Mouse (Mus musculus) lung, postnatal 0 days (tissue): Measurements from ENCODE around the gene Cyp2s1. TPM values are rescaled to one million over a fixed set of nuclear protein-coding genes. Genes with fewer than 3 reads are reported as not detected.

ENCODE experiments used
- ATAC-seq: fragments of 200-750 bp; cut with Nextera tagmentation; 2 replicates; pipeline ENCODE4 v1.8.0; 2017; ENCODE audit warnings: moderate library complexity
- DNase-seq: peaks from one replicate; pipeline ENCODE4 v3.0.0-alpha.2; 2016; ENCODE audit warnings: low spot score
- H3K27ac ChIP-seq: fragments of 300-500 bp; sonication (generic); 2 replicates; pipeline ENCODE4 v1.5.1; 2014; ENCODE audit warnings: antibody characterized with exemption, mild to moderate bottlenecking, low read length, mixed read lengths
- H3K27me3 ChIP-seq: fragments of 300-500 bp; sonication (generic); replicated peaks from 2 replicates; pipeline ENCODE4 v1.6.1; 2014; ENCODE audit warnings: low read length, mixed read lengths; ENCODE audit not compliant: insufficient read depth
- H3K36me3 ChIP-seq: fragments of 300-500 bp; sonication (generic); 2 replicates; pipeline ENCODE4 v1.6.1; 2014; ENCODE audit warnings: low read length, mixed read lengths; ENCODE audit not compliant: insufficient read depth
- H3K4me1 ChIP-seq: fragments of 300-500 bp; sonication (generic); 2 replicates; pipeline ENCODE4 v1.6.1; 2014; ENCODE audit warnings: antibody characterized with exemption, low read depth, low read length, mixed read lengths; ENCODE audit not compliant: insufficient read depth
- H3K4me2 ChIP-seq: fragments of 300-500 bp; sonication (generic); replicated peaks from 2 replicates; pipeline ENCODE4 v1.6.1; 2014; ENCODE audit warnings: low read depth, mild to moderate bottlenecking, low read length, moderate library complexity, mixed read lengths
- H3K4me3 ChIP-seq: fragments of 300-500 bp; sonication (generic); 2 replicates; pipeline ENCODE4 v1.5.1; 2014; ENCODE audit warnings: low read depth, low read length
- H3K9ac ChIP-seq: fragments of 300-500 bp; sonication (generic); replicated peaks from 2 replicates; pipeline ENCODE4 v1.6.1; 2014; ENCODE audit warnings: low read depth, mild to moderate bottlenecking
- H3K9me3 ChIP-seq: fragments of 300-500 bp; sonication (generic); 2 replicates; pipeline ENCODE4 v1.6.1; 2016; ENCODE audit warnings: low read length, mixed read lengths
- CTCF ChIP-seq: IDR thresholded peaks from 2 replicates; pipeline ENCODE4 v1.5.1; 2016; ENCODE audit warnings: antibody characterized with exemption, mild to moderate bottlenecking
- EP300 ChIP-seq: IDR thresholded peaks from 2 replicates; pipeline ENCODE4 v1.6.1; 2016; ENCODE audit warnings: antibody characterized with exemption, mild to moderate bottlenecking, control low read depth
- WGBS: fragments of 180-500 bp; shearing (Covaris S2); extraction: QIAGEN DNeasy Blood & Tissue Kit; methylation state at CpG from one replicate; pipeline ENCODE4 v1.1.7; 2014; 5-methylcytosine and 5-hydroxymethylcytosine counted together
- polyA plus RNA-seq: library from polyadenylated mRNA; unstranded; fragments of >200 nt; fragmentation: Nextera tagmentation; extraction: Ambion mirVana; gene quantifications from 2 replicates; pipeline ENCODE4 v1.2.1, GENCODE M21; 2015

The Cyp2s1 gene
- polyA plus RNA-seq, 1 experiment from 2014 or later: 53.1 TPM

DNA sequence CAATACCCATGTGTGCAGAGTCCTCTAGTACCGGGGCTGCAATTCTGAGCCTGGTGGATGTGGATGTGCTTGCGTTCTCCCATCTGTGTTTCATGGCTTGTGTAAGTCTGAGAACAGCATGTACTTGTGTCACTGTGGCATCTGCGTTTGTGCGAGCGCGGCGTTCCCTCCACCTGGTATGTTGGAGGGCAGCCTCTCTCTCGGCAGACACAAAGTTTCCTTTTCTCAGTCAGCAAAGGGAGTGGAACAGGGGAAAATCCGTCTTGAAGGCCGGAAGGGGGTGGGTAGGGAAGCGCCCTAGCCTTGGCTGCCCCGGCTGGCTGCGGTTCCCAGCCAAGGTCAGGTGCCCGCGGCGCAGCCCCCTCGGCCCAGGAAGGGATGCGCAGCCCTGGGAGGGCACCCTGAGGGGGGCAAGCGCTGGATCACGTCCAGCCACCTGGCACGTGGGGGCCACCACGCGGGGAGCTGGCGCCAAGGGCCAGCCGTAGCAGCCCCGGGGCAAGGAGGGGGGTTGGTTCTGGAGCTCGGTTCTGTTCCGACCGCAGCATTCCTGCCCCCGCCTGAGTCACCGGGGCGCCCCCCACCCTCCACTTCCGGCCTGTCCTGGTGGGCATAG, 35.3 kb downstream of the Cyp2s1 start:
- no peaks in the 10 kb centered on the region for H3K9me3 ChIP-seq
- peaks cover 10% of the 10 kb centered on the region; the same call in 1 of the 2 replicates for H3K4me1 ChIP-seq
- ATAC-seq: peak; percentile 62
- 6% methylated on average over 26 of the region's 33 CpGs for WGBS
- no peaks in the 10 kb centered on the region for H3K27me3 ChIP-seq
- H3K4me3 ChIP-seq: peak overlapping the region; percentile 19; the same call in 1 of the 2 replicates
- peak overlapping the region; percentile 34 for H3K9ac ChIP-seq
- H3K27ac ChIP-seq: peak overlapping the region; percentile 92
- DNase-seq: peak; percentile 82
- H3K36me3 ChIP-seq: no peaks in the 10 kb centered on the region
- TF ChIP-seq EP300 (peak; percentile 80), CTCF (no peak; the same call in 1 of the 2 replicates)
- H3K4me2 ChIP-seq: peak overlapping the region; percentile 67

DNA sequence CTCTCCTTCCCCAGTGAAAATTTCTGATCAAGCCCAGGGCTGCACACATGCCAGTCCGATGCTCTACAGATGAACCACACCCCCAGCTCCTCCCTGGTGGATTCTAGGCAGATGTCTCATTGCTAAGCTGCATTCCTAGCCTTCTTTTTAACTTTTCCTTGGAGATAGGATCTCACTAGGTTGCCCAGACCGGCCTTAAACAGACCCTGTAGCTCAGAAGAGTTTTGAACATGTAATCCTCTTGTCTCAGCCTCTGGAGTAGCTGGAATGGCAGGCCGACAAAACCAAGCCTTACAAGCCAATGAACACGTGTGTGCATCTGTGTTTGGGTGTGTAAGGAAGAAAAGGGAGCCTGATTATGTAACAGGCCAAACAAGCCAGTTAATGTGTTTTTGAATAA, 36.0 kb downstream of the Cyp2s1 start:
- Histone ChIP-seq H3K4me2 (no peak overlapping the region), H3K9ac (0 out of 2 replicates have a peak overlapping the region, but pooled peaks have one; percentile 34)
- 43% methylated on average over 4 of the region's 4 CpGs for WGBS

DNA sequence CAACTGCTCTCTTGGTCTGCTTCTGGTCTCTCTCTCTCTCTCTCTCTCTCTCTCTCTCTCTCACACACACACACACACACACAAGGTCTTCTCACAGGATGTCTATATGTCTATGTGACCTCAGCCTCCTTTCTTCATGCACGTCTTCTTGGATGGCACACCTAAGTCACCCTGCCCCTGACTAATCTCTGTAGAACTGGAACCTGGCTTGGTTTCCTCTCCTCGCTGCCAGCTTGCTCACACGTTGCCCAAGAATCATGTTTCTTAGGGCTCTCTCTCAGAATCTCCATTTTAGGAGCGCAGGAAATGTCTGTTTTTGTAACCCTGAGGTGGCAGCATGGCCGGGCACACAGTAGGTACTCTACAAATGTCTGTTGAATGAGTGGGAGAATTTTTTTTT, 36.7 kb downstream of the Cyp2s1 start:
- Histone ChIP-seq H3K9me3 (no peaks in the 10 kb centered on the region), H3K4me3 (no peak overlapping the region), H3K4me1 (peaks cover 10% of the 10 kb centered on the region; the same call in 1 of the 2 replicates), H3K36me3 (no peaks in the 10 kb centered on the region), H3K4me2 (no peak overlapping the region), H3K9ac (no peak overlapping the region), H3K27me3 (no peaks in the 10 kb centered on the region), H3K27ac (no peak overlapping the region)
- 87% methylated on average over 5 of the region's 5 CpGs for WGBS
- ATAC-seq: no peak
- TF ChIP-seq EP300 (no peak), CTCF (no peak)
- DNase-seq: no peak

More for the DNA sequence above, 36.0 kb downstream of the Cyp2s1 start:
- Histone ChIP-seq H3K36me3 (no peaks in the 10 kb centered on the region), H3K4me3 (no peak overlapping the region), H3K9me3 (no peaks in the 10 kb centered on the region), H3K4me1 (peaks cover 10% of the 10 kb centered on the region; the same call in 1 of the 2 replicates), H3K27ac (peak overlapping the region; percentile 92), H3K27me3 (no peaks in the 10 kb centered on the region)
- peak; percentile 31 for DNase-seq
- TF ChIP-seq CTCF (no peak), EP300 (no peak)
- ATAC-seq: no peak

DNA sequence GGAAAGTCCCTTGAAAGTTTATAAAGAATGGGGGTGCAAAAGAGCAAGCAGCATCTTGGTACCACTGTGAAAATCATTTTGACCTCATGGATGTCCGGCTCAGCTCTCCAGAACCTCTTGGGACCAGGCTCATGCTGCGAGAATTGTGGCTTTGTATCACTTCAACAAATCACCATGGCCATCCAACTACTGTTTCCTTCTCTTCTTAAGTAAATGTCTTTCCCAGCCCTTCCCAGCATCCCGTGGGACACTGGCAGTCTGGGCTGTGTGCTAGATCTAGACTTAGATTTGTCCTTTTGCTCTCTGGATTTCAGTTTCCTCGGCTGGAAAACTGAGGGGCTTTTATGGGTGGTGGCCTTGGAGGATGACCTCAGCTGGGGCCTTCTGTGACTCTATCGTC, 48.5 kb downstream of the Cyp2s1 start:
- no peaks in the 10 kb centered on the region for H3K27me3 ChIP-seq
- H3K27ac ChIP-seq: no peak overlapping the region
- H3K4me2 ChIP-seq: no peak overlapping the region
- no peaks in the 10 kb centered on the region for H3K36me3 ChIP-seq
- ATAC-seq (no peak), DNase-seq (no peak)
- H3K4me1 ChIP-seq: no peaks in the 10 kb centered on the region
- no peak for TF ChIP-seq CTCF
- TF ChIP-seq EP300: no peak
- no peak overlapping the region for H3K4me3 ChIP-seq
- H3K9ac ChIP-seq: no peak overlapping the region
- 80% methylated on average over 5 of the region's 5 CpGs for WGBS
- H3K9me3 ChIP-seq: no peaks in the 10 kb centered on the region

DNA sequence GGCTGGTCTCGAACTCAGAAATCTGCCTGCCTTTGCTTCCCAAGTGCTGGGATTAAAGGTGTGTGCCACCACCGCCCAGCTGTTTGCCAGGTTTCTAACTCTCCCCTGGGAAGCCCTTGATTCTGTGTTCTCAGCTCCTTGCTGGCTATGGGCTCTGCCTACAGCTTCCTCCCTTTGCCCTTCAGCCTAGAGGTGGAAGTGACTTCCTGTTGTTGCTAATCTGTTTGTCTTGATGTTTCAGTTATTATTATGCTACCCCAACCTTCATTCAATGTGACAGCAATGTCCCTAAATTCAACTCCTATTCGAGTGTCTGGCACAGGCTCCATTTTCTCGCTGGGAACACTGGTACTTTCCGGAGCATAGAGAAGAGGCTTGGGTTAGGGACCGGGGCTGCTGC, 50.6 kb downstream of the Cyp2s1 start:
- Histone ChIP-seq H3K9ac (no peak overlapping the region), H3K9me3 (no peaks in the 10 kb centered on the region), H3K4me3 (no peak overlapping the region), H3K27me3 (no peaks in the 10 kb centered on the region), H3K4me1 (no peaks in the 10 kb centered on the region), H3K36me3 (no peaks in the 10 kb centered on the region), H3K4me2 (no peak overlapping the region), H3K27ac (no peak overlapping the region)
- no peak for ATAC-seq
- 69% methylated on average over 6 of the region's 6 CpGs for WGBS
- TF ChIP-seq CTCF (no peak), EP300 (no peak)
- no peak for DNase-seq

DNA sequence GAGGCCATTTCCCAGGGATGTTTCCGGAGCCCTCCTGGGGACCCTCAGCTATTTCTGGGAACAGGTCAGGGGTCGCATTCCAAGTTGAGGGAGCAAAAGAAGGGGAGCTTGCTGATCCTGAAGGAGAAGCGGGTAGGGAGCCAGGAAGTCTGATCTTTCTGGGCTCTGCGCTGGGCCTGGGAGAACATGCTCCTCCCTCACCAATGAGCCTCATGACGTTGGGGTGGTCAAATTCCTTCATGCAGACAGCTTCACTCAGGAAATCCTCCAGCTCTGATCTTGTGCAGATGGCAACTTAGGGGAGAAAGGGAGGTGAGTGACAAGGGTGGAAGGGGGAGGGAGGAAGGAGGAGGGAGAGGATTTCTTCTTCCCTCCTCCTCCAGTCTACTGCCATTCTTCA, 52.5 kb downstream of the Cyp2s1 start:
- TF ChIP-seq EP300 (no peak), CTCF (no peak)
- Histone ChIP-seq H3K27ac (peak overlapping the region; percentile 66), H3K4me3 (no peak overlapping the region), H3K27me3 (no peaks in the 10 kb centered on the region), H3K4me2 (no peak overlapping the region), H3K9me3 (no peaks in the 10 kb centered on the region), H3K9ac (0 out of 2 replicates have a peak overlapping the region, but pooled peaks have one; percentile 32), H3K4me1 (no peaks in the 10 kb centered on the region), H3K36me3 (no peaks in the 10 kb centered on the region)
- WGBS: 37% methylated on average over 5 of the region's 5 CpGs
- DNase-seq (peak; percentile 26), ATAC-seq (peak; percentile 45; the same call in 1 of the 2 replicates)
